Mouse (Mus musculus) layer of hippocampus, adult 8-10 months (tissue): ENCODE measurements around the gene Phactr1. TPM values are rescaled to one million over a fixed set of nuclear protein-coding genes. Genes with fewer than 3 reads are reported as not detected.
"Not testable (repeated sequence)": the region's sequence is repeated elsewhere in the genome, so short reads cannot be mapped to it uniquely, and the experiment has no call there.

Experiments
- DNase-seq, 2 experiments: peaks; one replicate each; pipeline ENCODE4 v3.0.0; 2022; ENCODE audit warnings: low spot score in 2 of 2
- total RNA-seq, 4 experiments: library from RNA; stranded (reverse); gene quantifications; 2 replicates each; pipeline ENCODE4 v1.2.4; 2022

The Phactr1 gene
- total RNA-seq, 4 experiments from 2014 or later = 299 to 319 (median 309) TPM

DNA sequence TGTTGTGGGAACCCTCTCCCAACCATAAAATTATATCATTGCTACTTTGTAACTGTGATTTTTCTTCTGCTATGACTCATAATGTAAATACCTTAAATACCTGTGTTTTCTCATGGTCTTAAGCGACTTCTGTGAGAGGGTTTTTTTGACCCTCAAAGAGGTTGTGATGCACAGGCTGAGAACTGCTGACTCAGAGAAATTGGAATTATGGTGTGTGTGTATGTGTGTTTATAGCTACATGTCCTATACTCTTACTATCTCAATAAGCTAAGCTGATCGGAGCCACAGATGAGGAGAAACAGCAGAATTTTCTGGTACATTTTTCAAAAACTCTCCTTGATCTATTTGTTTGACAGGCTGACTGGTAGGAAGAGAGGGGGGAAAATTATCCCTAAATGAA, 239.6 kb downstream of the Phactr1 start:
- DNase-seq = no peak

DNA sequence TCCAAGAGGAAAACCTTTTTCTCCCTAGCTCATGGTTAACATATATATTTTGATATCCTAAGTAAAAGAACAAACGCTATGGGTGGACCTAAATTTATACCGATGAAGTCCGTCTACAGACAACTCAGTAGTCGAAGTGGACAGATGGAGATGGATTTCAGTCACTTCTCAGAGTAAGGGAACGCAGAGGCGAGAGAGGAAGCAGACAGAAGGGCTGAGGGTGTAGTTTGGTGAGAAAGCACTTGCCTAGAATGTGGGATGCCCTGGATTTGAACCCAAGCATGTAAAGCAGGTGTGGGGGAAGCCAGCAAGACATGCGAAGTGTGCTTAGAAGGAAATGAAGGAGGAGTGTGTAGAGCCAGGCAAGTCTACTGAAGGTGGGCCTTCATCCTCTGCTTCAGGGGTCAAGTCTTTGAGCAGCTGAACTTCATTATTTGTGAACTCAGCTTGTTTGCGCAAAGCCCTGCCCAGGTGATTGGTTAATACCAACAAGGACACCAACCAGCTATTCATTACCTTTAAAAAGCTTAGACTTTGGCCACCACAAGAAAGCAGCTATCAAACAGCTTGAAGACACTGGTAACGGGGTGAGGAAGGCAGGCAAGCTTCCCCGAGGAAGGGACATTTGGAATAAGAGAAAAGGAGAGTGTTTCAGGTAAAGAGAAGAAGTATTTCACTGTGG, 241.5 kb downstream of the Phactr1 start:
- no peak for DNase-seq

DNA sequence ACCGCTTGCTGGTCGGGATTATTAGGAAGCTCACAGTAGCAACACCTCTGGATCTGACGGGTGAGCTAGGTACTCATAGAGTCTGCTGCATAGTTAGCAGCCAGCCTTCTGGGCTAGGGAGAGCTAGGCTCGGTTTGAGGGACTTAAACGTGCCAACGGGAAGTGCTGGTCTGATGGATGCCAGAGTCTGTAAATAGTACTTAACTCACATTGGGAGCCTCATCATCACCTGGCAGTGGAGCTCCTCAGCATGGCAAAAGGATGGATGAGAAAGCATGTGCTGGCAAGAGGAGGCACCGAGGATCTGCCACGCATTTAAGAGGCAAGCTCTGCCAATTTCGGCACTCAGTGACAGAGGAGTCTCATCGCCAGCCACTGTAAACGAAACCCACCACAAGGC, 247.4 kb downstream of the Phactr1 start:
- DNase-seq = no peak

DNA sequence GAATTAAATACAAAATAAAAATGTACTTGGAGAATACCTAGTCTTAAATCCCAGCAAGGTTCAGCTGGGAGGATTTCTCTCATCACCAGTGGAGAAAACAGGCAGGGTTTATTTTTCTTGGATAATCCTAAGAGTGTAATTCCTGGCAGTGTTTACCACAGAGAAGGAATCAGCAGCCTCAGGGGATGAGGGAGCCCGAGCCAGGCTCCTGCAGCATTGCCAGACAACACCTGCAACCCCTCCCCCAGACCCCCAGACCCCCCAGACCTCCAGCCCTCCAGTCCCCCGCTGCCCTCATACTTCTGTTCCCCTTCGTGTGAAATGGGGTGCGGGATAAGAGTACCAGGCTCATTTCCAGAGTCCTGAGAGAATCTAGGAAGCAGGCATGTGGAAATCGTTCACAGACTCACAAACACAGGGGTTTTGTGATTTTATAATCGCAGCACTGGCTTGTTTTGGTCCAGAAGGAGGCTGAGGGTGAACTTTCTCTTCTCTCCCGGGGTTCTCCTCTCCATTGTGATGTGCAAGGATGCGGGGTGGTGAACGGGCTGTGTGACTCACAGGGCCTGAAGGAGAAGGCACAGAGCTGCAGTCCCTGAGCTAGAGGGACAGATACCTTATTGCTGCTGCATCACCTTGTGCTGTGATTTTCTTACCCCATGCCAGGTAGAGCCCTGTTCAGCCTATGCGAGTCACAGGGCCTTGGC, 249.3 kb downstream of the Phactr1 start:
- no peak for DNase-seq

DNA sequence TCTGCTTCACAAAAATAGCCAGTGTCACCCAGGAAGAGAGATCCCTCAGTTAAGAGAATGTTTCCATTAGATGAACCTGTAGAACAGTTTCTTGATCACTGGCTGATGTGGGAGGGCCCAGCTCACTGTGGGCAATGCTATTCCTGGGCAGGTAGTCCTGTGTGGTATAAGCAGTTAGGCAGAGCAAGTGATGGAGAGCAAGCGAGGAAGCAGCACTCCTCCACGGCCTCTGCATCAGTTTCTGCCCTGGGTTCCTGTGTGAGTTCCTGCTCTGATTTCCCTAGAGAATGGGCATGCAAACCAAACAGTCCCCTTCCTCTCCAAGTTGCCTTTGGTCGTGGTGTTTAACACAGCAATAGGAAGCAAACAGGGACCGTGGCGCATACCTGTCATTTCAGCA, 251.6 kb downstream of the Phactr1 start:
- DNase-seq = no peak

DNA sequence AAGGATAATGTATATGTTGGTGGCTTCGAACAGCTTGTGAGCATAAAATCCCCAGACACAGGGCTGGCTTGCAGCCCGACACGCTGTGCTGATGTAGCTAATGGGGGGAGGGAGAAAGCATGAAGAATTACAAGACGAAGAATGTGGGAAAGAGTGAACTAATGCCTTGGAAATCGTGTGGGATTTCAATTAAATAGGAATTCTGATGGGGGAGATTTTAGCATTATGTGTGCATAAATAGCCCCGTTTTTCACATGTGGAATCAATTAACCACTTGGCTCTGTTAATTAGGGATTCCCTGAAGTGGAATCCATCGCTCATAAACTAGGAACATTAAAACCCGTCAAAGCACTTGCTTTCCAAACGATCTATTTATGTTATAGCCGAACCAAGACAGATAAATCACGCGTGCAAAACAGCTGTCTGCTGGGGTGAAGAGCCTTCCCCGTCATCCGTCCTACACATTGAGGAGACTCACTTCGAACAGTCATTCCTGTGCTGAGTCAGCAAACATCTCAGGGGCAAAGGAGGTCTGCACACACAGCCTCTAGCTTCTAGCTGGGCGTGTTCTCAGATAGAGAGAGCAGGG, 254.2 kb downstream of the Phactr1 start:
- DNase-seq = no peak

DNA sequence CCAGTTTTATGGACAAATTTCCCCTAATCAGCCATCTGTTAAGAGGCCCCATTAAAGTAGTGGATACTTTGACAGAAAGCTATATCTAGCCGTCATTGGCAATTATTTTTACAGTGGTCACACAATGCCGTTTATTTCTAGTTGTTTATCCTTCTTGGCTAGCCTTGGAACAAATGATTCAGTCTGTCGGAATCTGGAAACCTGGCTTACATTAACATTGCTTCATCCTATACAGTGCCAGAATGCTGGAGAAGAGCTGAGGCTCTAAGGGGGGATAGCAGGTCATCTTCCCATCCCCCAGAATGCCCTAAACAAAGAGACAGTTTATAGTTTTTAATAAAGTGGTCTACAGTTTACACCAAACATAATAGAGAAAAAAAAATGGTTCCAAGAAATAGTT, 257.4 kb downstream of the Phactr1 start:
- no peak for DNase-seq

GRCm38 (mm10) chr13:42938346-42938745, 257.9 kb downstream of the Phactr1 start:
- no peak for DNase-seq

- DNase-seq = no peak
Observed at GRCm38 (mm10) chr13:42940271-42940670, 259.8 kb downstream of the Phactr1 start.

- no peak for DNase-seq
Observed at GRCm38 (mm10) chr13:42944106-42944505, 263.7 kb downstream of the Phactr1 start.

DNA sequence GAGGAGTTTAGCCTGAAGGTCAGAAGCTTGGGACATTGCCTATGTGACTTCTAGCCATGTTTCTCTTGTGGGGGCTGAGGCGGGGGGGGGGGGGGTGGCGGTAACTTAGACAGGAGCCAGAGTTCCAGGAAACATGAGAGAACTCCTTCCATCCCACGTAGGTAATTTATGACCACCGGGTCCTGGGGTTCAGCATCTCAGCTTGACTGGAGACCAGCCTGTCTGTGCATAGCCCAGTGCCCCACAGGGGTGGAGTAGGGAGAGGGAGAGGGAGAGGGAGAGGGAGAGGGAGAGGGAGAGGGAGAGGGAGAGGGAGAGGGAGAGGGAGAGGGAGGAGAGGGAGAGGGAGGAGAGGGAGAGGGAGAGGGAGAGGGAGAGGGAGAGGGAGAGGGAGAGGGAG, 264.8 kb downstream of the Phactr1 start:
- not testable (repeated sequence) for DNase-seq

- no peak for DNase-seq
Observed at GRCm38 (mm10) chr13:42948717-42949265, 268.4 kb downstream of the Phactr1 start.

GRCm38 (mm10) chr13:42949336-42949735, 268.9 kb downstream of the Phactr1 start:
- no peak for DNase-seq

GRCm38 (mm10) chr13:42950056-42950455, 269.6 kb downstream of the Phactr1 start:
- no peak for DNase-seq

DNA sequence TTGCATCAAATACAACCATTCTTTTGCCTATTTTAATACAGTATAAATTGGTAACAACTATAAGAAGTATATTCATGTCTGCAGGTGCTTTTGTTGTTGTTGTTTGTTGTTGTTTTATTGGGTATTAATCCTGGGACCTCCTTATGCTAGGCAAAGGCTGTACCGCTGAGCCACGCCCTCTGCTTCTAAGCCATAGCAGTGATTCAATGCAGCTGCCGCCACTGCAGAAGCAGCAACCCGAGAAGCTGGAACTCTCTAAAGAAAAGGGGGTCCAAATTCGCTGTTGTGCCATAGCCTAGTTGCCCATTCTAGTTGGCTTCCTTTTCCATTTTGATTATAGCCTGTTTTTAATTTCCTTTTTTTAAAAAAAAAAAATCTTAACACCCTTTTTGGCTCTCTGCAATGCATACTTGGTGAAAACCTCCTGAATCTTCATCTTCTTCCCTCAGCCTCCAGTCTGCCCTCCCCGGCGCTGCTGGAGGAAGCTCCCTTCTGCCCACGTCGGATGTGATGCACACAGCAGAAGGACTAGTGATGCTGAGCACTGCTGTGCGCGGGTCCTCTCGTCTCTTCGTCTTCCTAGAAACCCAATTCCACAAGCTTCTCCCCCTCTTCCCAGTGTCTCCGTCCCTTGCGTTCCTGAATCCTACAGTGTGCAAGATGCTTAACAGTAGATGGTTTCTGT, 271.8 kb downstream of the Phactr1 start:
- DNase-seq = no peak

DNA sequence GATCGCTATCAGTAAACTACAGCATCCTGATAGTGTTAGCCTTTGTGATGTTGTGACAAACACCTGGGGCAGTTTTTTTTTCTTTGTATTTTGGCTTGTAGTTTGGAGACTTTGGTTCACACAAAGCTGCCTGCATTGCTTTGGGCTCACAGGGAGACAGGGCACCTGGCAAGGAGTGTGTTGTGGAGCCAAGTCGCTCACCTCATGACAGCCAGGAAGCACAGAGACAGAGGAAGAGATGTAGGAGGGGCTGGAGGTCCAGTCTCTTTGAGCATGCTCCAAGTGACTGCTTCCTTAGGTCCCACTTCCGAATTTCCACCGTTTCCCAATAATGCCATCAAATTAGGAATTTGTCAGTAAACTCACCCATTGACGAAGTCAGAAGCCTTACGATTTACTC, 272.6 kb downstream of the Phactr1 start:
- DNase-seq = no peak

DNA sequence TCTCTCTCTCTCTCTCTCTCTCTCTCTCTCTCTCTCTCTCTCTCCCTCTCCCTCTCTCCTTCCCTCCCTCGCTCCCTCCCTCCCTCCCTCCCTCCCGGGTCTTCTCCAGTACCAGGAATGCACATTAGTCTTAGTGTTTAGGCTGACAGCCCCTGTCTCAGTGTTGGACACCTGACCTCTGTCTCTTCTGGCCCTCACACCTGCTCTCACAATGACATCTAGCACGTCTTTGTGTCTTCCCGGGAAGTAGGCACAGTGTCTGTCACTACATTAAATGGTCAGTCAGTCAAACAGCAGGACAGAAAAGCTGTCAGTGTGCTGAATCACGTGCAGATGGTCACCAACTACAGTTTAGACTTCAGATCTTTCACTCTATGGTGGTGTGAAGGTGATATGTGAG, 273.7 kb downstream of the Phactr1 start:
- no peak for DNase-seq

DNA sequence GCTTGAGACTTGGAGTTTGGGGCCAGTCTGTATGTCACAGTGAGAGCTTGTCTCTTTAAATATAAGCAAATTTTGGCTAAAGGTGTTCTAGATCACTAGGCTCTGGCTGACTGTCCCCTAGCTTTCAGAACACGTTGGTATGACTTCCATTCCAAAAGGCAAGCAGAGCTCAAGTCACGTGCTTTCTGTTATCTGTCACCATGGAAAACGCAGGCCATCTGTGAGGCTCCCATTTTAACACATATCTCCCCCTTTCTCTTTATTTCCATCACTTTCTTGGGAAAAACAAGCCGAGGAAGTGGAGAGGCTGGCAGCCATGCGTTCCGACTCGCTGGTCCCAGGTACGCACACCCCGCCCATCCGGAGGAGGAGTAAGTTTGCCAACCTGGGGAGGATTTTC, 275.9 kb downstream of the Phactr1 start:
- DNase-seq = peak in 1 of 2 experiments; percentile 48

- DNase-seq = no peak
Observed at GRCm38 (mm10) chr13:42957856-42958255, 277.4 kb downstream of the Phactr1 start.

DNA sequence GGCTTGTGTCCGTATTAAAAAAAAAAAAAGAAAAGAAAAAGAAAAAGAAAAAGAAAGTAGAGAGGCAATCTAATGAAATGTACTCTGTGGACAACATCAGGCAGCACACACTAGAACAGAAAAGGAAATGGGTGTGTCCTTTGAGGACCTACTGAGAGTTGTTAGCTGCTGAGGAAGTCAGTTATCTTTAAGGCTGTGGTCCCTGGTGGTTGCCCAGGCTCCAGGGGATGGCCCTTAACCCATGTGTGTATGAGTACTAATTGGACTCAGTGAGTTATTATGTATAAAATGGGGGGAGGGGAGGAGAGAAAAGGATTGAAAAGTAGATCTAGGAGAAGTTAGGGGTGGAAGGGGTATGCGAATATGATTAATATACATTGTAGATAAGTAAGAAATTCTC, 278.4 kb downstream of the Phactr1 start:
- no peak for DNase-seq

DNA sequence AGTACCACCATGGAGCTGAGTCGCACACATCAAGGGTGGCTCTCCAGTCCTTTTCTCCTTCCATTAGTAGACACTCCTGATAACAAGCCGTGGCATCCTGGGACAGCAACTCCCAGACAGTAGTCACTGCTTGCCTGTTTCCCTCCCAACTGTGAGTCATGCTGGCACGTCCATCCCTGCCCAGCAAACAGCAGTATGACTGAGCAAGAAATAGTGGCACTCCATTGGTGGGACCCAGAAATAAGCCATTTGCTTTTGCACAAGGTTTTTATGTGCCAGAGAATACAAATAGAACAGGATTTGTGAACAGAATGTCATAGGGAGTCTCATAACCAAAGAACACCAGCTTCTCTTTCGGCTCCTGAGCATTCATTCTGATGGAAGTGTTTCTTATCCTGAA, 281.1 kb downstream of the Phactr1 start:
- no peak for DNase-seq

GRCm38 (mm10) chr13:42968537-42968936, 288.1 kb downstream of the Phactr1 start:
- DNase-seq = no peak
